Mouse (Mus musculus): Measurements from ENCODE around the gene Fam89b.
A peak's percentile ranks its signal among the peaks of the same experiment; 100 is the strongest.

Fam89b gene

GRCm38 (mm10) chr19:5729444-5729815 lies at the start of gene Fam89b:
Fam89b (minus strand) TSS chr19:5729653.
- DNase-seq = peak; percentile 94

- DNase-seq = no peak
These were observed 48.9 kb upstream of the Fam89b start for GRCm38 (mm10) chr19:5778312-5778711.

GRCm38 (mm10) chr19:5777387-5778032 lies 48.1 kb upstream of the Fam89b start:
- DNase-seq = no peak

DNA sequence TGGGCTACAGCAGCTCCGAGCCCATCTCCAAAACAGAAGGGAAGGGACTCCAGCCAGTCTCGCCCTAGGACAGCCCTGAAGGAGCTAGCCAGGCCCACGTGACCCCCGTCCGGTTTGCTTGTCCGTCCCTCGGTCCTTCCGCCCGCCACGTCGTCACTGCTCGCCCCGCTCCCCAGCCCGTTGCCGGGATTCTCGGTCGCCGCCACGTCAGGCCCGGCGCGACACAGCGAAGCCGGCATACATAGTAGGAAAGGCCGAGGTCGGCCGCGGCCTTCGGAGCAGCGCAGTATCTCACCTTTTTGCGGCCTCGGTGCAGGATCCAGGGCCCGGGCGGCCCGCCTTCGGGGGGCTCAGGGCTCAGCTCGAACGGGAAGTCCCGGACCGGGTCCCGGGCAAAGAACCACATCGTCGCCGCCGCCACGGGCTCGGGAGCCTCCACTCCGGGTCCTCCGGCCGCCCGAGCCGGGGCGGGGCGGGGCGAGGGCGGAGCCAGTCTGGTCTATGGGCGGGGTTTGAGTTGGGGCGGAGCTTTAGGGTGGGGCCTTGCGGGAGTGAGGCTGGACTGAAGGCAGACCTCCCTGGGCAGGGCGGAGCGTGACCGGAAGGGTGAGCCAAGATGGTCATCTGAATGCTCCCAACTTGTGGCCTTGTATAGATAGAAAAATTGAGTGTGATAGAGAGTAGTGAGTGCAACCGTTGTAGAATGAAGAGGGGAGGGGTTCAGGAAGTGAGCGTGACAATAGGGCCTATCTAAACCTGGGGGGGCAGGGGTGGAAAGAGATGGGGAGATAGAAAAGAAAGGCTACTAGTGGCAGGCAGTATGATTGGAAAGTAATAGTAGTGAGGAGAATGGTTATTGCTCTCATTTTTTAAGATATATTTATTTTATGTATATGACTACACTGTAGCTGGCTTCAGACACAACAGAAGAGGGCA lies 41.7 kb upstream of the Fam89b start, which contains the start of gene Scyl1:
TSS of gene Scyl1 (minus strand) at position 495 of the 936 bp plus-strand sequence.
- DNase-seq = peak; percentile 97

DNA sequence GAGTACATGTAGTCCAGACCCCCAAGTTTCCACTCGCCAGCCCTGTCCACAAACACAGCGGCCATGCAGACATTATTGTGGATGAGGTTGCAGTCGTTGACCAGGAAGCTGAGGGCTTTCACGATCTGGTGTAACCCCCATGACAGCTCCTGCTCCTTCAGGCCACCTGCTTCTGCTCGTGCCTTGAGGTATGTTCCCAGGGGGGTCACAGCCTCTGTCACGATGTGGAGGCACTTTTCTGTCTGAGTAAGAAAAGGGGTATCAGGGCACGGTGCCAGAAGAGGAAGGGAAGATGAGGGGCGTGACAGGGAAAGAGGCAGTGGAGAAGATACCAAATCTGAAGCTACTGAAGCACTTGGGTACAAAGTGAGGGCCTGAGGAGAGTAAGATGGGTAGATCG lies 40.9 kb upstream of the Fam89b start:
- no peak for DNase-seq

DNA sequence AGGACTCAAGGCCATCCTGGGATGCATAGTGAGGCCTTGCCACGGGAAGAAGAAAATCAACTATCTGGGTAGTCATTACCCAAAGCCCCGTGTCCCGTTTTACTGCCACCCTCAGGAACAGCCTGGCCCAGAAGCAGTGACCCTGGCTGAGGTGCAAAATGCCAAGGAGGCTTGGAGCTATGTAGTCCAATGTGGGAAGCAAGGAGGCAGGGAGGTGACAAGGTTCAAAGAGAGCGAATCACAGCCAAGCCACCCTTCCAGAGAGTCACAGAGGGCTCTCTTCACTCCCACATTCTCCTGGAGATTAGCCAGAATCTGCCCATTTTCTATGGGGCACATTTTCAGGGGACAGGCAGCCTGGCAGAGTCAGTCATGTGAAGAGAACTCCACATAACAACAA lies 37.8 kb upstream of the Fam89b start:
- DNase-seq = peak; percentile 45

GRCm38 (mm10) chr19:5763163-5763562 lies 33.7 kb upstream of the Fam89b start:
- DNase-seq = no peak

DNA sequence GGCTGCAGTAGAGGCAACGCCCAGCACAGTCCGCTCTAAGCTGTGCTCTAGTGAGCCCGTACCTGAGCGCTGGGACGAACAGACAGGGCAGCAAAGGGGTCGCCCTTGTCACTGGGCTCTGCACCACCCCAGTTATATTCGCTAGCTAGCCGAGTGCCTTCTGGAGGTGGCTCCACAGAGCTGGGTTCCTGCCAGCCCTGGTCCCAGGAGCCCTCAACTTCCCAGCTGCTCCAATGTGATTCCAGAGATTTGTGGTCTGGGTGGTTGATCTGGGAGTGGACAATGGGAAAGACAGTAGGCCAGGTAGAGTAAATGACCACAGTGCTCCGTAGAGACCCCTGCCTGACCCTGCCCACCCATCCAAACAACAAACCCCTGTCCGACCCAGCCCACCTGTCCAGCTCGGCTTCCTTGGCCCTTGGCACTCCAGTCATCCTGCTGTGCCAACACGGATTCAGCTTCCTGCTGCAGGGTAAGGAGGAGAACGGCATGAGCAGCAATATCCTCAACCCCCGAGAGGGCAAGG lies 29.5 kb upstream of the Fam89b start:
- no peak for DNase-seq

GRCm38 (mm10) chr19:5756991-5757636 lies 27.7 kb upstream of the Fam89b start:
- DNase-seq = no peak

- DNase-seq = no peak
These were observed 27.0 kb upstream of the Fam89b start for GRCm38 (mm10) chr19:5756321-5756985.

GRCm38 (mm10) chr19:5751742-5752141 lies 22.3 kb upstream of the Fam89b start:
- peak; percentile 58 for DNase-seq

DNA sequence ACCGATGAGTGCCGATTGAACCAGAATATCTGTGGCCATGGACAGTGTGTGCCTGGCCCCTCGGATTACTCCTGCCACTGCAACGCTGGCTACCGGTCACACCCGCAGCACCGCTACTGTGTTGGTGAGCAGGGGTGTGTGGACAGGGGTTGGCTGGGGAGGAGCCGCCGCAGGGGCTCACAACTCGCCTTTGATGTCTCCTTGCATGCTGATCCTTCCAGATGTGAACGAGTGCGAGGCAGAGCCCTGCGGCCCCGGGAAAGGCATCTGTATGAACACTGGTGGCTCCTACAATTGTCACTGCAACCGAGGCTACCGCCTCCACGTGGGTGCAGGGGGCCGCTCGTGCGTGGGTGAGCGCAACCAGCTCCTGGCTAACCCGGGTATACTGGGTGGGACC lies 21.5 kb upstream of the Fam89b start:
- DNase-seq = no peak

GRCm38 (mm10) chr19:5749476-5749875 lies 20.0 kb upstream of the Fam89b start:
- DNase-seq = no peak

GRCm38 (mm10) chr19:5746907-5747363 lies 17.5 kb upstream of the Fam89b start:
- no peak for DNase-seq

- DNase-seq = no peak
These were observed 16.6 kb upstream of the Fam89b start for GRCm38 (mm10) chr19:5745756-5746710.

DNA sequence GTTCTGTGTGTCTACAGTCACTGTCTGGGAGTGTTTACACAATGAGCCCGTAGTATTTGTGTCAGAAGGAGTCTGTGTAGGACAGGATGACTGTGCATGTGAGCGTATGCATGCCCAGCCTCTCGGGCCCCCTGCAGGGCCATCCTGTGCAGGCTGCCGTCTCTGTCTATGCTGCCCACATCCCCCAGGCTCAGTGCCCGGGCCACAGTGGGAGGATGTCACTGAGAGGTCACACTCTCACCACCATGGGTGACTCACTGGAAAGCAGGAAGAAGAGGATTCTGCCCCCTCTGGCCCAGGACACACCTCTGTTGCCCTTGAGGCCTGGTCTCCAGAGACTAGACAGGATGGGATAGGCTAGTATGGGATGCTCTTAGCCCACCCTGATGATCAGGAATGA lies 14.1 kb upstream of the Fam89b start:
- DNase-seq = peak; percentile 41

- peak; percentile 46 for DNase-seq
These were observed 12.8 kb upstream of the Fam89b start for GRCm38 (mm10) chr19:5742241-5742641.

DNA sequence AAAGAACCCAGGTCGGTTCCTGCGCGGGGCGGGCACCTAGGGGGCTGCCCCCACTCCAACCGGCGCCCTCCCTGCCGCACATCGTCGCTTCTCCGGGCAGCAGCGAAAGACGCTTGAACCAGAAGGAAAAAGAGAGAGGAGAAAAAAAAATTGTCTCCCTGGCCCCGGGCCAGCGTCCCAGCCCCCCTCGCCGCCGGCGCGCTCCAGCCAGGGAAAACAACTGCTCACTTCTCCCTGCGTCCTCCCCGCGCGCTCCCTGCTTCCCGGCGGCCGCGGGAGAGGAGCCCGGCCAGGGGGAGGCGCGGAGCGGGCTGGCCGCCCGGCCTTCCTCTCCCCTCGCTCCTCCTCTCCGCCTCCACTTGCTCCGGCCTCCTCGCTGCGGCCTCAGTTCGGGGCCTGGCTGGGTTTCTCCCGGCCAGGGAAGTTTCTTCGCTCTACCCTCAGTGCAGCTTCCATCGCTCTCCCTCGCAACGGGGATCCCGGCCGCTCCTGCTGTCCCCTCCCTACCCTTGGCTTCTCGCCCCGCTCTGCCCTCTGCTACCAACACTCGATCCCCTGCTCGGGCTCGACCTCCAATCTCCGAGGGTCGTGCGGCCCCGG lies 12.3 kb upstream of the Fam89b start:
- peak; percentile 88 for DNase-seq

- peak; percentile 67 for DNase-seq
These were observed 11.2 kb upstream of the Fam89b start, which contains the start of gene Ltbp3 for GRCm38 (mm10) chr19:5740320-5741317. Ltbp3 (plus strand) TSS chr19:5740904.

DNA sequence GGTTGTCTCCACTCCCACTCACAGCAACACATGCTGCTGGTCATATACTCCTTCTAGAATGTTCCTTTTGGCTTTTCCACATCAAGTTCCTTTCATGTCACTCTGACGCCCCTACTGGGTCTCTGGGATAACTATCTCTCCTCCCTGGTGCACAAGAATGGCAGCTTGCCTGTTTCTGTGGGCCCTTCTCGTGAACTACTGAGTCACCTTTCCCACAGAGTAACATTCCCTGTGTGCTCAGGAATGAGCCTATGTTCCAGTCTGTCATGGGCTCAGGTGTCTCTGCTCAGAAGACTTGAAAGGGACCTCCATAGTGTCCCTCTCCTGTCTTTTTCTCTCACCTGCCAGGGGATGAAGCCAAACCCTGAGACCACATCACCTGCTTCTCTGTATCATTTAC lies 10.0 kb upstream of the Fam89b start:
- no peak for DNase-seq
